Mouse (Mus musculus) layer of hippocampus, adult 9-10 months (tissue): ENCODE measurements around the gene Shank2.

ENCODE experiments used
- DNase-seq: peaks from one replicate; pipeline ENCODE4 v3.0.0; 2022; ENCODE audit warnings: low spot score

The Shank2 gene

DNA sequence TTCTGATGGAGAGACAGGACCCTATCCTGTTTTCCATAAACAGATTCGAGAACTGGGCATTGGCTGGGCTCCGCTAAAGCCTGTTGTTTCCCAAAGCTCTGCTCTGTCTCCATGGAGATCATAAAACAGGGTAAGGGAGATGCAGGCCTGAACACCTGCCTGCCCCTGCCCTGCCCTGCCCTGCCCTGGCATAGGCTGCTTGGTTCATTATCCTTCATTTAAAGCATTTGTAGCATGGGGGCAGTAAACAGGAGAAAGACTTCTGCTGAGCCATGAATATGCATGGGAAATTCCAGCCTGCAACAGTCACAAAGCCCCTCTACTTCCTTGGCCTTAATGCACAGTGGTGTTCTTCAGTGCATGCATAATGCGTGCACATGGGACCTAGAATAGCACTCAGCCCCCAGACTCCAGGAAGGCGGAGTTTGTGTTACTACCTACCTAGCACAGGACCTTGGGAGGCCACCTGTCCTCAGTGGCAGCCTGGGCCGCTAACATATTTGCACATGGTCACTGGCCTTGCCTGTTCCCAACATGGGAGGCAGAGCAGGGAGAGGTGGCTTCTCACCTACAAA, 230.5 kb downstream of the Shank2 start:
- DNase-seq: no peak

DNA sequence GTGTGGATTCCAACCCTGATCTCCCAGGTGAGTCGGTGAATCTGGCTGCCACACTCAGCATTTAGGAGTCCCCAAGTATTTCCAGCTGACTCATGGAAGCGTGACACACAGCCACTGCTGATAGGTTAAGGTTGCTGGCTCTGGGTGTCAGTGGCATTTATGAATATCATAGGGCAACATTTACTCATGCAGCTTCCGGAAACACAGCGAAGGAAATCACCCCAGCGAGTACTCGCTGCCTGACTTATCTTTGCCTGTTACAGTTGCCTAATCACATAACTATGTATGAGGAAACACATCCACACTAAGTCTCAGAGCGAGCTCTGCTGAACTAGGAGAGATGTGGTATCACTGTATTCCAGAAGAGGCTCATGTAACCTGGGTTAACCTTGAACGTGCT, 231.8 kb downstream of the Shank2 start:
- DNase-seq: no peak

DNA sequence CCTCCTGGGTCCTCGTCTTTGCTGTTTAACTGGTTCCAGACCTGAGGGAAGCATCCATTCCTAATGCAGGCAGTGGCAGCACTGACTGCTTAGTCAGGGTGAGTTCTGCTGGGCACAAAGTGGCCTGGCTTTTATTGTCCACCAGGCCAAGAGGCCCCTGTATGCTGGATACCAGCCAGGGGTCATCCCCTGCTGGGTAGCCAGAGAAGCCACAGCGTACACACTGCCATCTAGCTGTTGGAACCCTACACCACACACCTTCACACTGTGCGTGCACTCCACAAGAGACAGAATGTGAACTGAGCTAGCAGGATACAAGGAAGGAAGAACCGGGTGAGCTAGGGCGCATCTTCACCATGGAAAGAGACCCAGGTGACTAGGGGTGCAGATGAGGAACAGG, 233.1 kb downstream of the Shank2 start:
- DNase-seq: no peak

DNA sequence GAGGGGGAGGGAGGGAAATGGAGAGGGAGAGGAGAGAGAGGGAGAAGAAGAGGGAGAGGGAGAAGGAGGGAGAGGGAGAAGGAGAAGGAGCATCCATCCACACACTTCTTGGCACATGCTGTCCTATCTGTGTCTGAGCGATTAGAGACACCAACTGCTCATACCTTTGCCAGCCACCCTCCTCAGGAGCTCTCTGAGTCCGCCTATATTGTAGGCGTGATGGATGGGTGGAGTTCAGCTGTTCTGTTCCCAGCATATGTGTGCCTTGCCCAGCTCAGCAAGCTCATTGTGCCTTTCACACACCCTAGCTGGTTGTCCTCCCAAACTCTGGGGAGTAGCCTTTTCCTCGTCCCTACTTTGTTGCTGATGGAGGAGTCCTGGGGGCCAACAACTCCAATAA, 233.8 kb downstream of the Shank2 start:
- DNase-seq: no peak

DNA sequence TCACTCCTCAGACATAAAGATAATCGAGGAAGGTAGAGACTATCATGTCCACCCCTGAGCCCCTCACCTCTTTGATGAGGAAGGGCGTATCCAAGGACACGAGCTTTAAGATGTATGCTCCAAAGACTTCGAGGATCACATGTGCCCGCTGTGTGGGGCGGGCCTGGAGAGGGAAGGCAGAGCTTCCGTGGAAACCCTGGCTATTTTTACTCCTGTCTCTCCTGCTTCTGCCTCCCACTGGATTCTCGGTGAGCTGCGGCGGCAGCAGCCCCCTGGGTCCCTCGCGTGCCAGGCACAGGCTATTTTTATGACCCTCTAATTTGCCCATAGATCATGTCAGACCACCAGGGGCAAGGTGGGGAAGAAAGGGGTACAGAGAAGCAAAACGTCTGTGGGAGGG, 235.1 kb downstream of the Shank2 start:
- DNase-seq: no peak

DNA sequence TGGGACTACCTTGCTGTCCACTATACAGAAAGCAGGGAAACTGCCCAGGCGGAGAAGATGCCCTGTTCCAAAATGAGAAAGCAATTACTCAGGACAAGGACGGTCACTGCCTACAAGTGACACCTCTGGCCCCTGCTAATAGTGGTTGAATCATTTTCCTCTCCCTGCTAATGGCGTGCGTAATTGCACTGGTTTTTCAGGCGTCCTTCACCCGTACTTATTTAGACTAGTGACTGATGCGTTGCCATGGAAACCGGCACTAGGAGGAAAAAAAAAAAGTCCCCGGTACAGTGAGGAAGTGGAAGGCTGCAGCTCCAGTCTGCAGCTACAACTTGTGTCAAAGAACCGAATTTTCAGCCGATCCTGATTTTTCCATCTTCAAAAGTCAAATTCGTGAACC, 236.7 kb downstream of the Shank2 start:
- peak; percentile 41 for DNase-seq

DNA sequence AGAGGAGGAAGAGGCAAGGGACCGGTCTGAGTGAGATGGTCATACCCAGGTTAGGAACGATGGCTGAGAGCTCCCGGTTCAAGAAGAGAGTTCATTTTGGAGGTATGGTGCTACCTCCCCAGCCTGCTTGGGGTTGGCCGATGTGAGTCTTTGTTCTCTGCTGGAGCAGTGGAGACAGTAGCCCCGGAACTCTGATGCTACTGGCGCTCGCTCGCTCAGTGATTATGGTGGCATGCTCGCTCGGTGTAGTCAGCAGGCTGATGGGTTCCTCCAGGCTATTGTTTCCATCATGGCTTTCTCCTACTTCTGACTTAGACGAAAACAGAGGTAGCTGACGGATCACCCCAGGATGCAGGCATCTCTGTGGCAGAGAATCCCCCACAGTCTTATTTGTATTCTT, 237.3 kb downstream of the Shank2 start:
- no peak for DNase-seq

DNA sequence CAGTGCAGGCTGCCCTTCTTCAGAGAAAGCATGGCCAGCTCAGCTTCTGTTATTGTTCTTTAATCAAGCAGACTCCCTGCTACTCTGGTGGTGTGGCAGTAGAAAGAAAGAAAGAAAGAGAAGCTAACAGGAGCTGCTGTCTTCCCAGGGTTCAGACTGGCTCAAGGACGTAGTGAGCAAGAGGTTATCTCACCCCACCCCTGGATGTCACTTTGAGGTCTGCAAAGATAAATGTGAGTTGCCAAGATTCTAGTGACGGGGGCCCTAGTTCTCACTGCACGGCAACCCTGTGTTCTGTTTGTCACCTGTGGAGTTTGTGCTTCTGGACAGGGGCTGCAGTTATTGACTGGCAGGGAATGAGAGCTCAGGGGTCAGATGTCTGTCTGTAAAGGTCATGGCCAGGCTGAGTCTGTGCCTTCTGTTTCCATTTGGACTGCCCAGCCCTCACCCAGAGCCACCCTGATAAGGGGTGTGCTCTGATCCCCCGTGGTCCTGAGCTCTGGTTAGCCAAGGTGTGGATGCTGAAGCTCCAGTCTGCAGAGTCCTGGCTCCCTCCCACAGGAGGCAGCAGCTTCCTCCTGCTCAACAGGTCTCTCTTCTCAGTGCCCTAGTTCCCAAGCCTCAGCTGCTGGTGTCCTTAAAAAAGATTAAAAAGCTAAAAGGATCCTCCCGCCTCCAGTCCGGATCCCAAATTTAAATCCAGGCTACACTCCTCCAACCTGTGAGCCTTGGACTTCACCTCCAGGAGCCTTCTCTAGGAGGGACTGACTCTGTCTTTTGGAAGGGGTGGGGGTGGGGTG, 238.0 kb downstream of the Shank2 start:
- no peak for DNase-seq

DNA sequence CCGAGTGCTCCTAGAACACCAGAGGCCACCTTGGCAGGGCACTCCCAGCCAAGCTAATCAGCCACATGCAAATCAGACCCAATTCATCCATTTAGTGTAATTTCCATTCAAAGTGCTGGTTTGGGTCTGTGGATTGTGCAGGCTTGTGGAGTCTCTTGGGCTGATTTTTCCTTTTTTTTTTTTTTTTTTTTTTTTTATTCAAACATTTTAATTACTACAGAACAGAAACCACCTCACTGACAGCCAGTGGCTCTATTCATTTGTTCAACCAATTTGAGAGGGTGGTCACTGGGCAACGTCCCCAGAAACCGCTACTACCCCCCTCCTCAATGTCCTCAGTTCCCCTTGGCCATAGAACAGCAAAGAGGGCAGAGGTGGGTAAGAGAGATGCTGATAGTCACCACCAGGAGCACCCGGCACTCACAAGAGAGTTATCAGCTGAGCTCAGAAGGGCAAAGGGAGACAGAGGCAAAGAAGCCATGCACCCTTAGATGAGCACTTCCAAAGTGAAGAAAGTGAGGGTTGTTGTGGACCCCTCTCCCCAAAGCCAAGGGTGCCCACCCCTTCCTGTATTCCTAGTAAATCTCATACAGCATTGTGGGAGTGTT, 239.1 kb downstream of the Shank2 start:
- DNase-seq: no peak

DNA sequence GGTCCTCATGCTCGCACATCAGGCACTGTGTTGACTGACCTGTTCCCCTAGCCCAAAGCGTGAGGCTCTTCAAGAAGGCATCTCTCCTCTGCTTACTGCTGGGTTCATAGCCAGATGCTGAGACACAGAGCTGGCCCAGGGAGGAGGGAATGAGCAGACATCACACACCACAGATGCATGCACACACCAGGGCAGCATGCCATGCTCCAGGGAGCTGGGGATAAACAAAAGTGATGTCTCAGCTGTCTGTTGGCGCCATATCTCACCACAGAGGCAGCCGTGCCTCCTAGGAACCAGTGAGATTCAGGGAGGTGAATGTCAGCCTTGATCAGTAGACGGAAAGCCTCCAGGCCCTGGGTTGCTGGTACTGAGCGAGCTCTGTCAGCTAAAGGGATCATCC, 242.5 kb downstream of the Shank2 start:
- no peak for DNase-seq

DNA sequence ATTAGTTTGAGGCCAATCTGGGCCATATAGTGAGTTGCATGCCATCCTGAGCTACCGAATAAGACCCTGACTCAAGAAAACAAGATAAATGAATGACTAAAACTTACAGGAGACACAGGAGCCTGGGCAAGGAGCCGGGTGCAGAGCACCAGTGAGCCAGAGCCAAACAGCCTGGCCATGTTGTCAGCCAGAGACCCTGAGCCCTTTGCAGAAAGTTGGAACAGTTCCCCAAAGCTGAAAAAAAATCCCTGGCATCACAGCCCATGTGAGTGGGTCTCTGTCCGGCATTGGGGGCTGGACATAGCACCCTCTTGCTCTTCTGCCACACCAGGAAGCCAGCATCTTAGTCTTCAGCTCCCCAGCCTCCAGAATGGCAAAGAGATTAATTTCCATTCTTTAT, 244.5 kb downstream of the Shank2 start:
- no peak for DNase-seq

DNA sequence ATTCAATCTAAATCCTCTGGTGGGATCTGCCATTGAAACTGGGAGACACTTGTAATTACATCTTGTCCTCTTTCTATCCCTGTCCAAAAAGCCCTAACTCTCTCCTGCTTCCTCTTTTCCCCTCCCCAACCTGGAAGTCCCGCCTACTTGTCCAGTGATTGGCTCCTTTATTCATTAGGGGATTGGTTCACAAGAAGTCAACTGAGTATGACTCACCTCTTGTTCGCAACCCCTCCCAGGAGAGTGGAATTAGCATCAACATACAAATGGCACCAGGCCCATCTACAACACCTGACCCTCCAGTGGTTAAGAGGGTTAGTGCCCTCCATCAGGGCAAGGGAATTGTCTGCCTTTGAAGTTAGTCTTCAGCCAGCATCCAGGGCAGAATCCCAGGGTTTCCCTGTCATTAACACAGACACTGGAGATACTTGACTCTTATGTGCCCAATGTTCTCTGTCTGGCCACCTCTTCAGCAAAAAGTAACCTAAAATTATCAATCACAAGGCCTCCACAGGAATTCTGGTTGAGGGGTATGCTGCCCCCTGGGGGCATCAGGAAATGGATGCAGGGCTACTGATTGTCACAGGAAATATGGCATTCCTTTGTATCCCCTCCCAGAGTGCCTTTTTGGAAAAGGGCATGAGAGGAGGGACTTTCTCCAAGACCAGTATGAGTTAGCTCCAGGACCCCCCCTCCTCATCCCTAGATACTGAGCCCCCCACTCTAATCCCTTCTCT, 247.1 kb downstream of the Shank2 start:
- DNase-seq: no peak

DNA sequence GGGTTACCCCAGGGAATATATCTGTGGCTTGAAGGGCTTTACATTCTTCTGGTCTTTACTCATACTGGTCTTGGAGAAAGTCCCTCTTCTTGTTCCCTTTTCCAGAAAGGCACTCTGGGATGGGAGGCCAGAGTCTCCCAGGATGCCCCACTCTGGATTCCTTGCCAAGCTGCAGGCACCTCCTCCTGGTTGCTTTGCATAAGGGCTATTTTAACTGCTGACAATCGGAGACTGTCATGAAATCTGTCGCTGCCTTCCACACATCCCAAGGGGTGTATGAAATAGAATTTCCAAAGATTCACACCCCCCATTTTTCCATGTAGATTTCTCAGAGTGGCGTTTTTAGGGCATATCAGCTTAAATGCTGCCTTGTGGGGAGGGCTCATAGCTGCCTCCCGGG, 249.1 kb downstream of the Shank2 start:
- no peak for DNase-seq

DNA sequence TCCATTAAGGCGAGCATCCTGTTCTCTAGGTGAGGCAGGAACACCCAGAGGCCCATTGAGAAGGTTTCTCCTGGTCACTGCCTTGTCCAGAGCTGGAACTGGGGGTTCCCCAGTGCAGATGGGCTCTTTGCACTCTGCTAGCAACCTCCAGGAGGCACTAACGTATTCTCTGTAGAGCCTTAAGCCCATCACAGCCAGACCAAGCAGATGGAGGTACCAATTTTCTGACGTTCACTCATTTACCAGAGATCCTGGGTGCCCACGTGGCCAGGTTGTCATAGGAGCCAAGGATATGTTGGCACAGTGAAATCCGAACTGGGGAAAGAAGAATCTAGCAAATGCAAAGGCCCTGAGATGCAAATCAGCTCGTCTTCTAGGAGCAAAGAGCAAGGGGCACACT, 249.5 kb downstream of the Shank2 start:
- no peak for DNase-seq

DNA sequence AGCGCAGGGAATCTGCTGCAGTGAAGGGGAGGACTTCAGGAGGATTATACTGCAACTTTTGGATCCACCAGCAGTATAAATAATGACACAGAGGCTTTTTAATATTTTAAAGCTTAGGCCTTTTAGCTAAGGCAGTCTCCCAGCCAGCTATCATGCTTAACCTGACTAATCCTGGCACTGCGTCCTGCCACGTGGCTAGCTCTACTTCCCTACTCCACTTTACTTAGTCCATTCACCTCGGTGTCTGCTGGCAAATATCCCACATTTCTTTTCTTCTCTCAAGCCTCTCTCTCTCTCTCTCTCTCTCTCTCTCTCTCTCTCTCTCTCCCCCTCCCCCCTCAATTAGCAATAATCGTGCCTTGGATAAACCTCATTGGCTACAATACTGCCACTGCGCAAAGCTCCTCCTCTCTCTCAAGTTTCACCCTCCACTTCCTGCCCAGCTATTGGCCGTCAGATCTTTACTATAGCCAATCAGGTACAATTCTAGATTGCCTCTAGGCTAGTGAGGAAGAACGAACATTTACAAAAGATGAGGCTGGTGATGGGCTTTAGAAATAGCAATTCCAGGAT, 253.0 kb downstream of the Shank2 start:
- DNase-seq: no peak

DNA sequence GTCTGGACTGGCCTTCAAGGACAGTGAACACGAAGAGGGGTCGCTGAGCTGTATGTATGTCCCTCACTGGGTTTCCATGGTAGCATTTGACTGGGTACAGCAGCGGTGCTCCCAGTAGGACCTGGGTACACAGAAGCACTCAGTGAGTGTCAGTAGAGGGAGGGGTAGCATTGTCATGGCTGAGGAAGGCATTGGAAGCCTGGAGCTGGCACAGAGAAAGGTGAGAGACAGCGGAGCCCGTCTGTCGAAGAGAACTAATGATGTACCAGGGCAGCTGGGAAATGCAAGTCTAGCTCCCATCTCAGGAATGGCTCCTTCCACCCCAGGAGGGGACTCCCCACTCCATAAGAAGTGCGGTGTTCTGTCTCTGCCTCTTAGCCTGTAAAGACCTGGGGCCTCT, 256.1 kb downstream of the Shank2 start:
- no peak for DNase-seq

DNA sequence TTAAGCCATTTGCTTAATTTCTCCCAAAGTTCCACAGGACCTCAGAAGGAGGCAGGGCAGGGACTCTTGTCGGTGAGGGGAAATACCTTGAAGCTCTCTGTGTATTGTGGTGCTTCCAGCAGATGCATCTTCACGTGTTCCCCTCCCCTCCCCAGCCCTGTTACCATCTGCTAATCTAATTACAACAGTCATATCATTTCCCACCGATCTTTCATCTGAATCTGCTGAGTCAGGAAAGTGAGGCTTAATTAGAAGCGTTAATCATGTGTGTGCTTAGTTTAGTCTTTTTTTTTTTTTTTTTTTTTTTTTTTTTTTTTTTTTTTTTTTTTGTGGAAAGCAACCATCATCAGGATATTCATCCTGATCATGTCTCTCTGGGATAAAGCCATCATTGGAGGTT, 256.6 kb downstream of the Shank2 start:
- DNase-seq: no peak

DNA sequence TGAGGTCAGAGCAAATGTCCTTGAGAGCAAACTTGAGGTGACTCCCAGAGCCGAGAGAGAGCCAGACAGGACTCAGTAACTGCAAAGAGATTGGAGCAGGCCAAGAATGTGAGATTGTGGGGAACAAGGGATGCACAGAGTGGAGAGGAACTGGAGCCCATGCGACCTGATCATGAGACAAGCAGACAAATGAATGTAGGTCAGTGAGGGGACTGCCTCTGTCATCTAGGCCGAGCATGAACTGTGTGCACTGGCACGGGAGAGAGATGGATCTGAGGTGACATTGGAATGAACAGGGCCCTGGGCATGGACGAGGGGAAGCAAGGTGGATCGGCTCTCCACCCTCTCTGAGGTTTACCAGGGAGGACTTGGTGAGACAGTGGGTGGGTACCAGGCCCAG, 260.9 kb downstream of the Shank2 start:
- DNase-seq: no peak

DNA sequence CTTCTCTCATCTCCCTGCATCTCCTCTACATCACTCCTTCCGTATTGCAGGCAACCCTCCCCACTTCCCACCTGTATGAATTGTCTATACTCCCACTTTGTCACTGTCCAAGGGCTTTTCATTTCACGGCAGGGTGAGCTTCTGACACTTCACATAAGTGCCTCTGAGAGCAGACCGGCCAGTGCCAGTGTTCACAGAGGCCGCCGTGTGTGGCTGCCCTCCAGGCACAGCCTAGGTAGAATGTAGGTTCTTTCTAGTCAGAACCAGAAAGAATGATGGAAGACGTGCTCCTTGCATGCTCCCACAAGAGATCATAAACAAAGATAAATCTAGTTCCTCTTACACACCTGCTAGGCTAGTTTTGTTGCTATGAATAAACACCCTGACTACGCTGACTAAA, 265.0 kb downstream of the Shank2 start:
- no peak for DNase-seq

DNA sequence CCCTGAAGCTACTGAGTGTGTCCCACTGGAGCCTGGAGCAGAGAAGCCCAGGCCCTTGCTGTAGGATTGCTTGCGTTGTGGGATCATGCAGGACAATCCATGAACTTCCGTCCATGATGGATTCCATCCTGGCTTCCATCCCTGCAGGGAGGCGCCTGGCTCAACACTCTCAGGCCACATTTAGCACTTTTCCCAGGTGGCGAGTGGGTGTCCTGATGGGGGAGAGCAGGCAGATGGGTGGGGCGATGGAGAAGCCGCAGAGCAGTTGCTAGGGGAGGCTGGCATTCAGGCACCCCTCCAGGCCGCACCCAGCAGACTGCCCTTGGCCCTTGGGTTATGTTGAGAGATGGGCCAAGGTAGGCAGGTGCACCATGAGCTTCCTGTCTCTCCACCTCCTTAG, 266.6 kb downstream of the Shank2 start:
- DNase-seq: no peak

DNA sequence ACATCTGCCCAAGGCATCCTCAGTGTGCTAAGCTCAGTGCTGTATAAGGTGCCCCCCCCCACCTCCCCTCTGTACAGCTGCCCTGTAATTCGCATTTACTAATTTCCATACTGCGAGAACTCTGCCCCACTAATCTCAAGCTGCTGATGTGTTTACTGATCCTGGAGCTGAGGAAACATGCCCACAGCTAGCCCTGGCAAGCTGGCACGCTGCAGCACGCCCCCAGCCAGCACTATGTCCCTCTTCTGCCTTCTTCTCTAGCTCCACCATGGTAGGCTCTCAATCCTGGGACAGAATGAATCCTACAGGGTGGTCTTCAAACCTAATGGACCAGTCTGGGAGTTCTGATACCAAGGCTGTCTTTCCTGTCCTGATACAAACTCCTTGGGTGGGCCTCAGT, 267.1 kb downstream of the Shank2 start:
- DNase-seq: no peak

DNA sequence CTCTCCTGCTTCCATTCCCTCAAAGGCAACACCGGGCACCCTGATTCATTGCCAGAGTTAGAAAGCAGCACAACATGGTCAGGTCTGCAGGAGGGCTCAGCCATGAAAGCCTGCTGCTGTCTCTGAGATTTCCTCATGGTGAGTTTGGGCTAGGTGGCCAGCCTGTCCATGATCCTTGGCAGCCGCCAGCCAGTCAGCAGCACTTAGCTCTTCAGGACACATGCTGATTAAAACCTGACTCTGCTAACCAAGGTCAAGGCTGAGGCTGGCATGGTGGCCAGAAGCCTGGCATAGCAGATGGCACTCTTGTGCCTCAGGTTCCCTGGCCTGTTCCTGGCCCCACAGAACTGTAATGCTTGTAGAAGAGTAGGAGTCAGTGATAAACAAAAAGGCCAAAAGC, 269.3 kb downstream of the Shank2 start:
- DNase-seq: no peak

DNA sequence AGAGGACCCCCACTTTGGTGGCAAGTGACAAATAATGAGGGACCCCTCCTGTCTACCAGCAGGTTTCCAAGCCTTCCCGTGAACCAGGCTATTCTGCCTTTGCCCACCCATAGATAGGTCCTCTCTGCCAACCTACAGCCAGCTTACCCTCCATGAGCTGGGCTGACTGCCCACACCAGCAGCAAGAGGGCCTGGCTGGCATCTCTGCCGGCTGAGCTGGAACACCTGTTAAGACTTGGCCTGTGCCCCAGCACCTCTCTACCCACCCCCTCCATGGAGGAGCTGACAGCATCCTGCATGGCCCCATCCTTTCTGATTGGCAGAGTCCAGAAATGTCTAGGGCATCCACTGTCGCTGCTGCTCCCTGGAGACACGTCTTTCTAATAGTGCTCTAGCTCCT, 277.0 kb downstream of the Shank2 start:
- no peak for DNase-seq
